12 mouse cellular contexts compared by ENCODE assay signal in the genomic region with DNA sequence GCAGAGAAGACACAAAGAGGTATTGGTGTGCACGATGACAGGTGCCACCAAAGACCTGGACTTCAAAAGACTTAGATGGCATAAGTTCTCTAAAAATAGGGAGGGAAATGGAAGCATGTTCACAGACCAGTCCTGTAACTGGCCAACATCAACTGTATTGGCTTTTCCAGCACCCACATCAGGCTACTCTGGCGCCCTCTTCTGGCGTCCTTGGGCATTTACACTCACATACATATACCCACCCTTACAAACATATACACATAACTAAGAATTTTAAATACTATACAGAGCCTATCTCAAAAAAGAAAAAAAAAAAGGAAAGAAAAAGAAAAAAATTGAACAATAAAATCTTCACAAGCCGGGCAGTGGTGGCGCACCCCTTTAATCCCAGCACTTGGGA.
DNase-seq lines count a peak whose midpoint lies in the region; TF ChIP-seq lines count a peak whose summit lies in the region.
"Had no signal": no experiment of that assay in that cellular context is flagged by ENCODE, and none has a peak within 500 bp of the region (broad histone marks: within the 10 kb centered on the region; RNA-seq: fewer than 3 reads in every experiment).

No protein-coding gene starts in this region.

- DNase-seq in left cerebral cortex, adult 2 months (ENCODE audit: extremely low spot score in 1 of 2, low spot score in 2 of 2) = no peak
- no peak for DNase-seq in left cerebral cortex, postnatal 36 days (ENCODE audit: low spot score in 2 of 2)
- DNase-seq in B cell, adult 2 months = peak; percentile 10 to 32
- DNase-seq in ES-CJ7 (ENCODE audit: low read depth, low spot score) = peak; percentile 71
- peak; percentile 34 for DNase-seq in induced T-regulatory cell, adult 2 months (ENCODE audit: low read depth)
- DNase-seq in gastrocnemius, postnatal 25 days = no peak
- no peak for DNase-seq in thymus, postnatal 25 days
- DNase-seq: cerebellum, adult 18-20 months; right cerebral cortex, adult 18-20 months; spleen, adult 18-20 months had no signal

- TF ChIP-seq CTCF in left cerebral cortex, adult 2 months (IDR thresholded peaks at IDR 0.05) = peak; percentile 15

- no peak overlapping the region for H3K4me3 ChIP-seq in left cerebral cortex, adult 2 months
- H3K4me3 ChIP-seq: embryonic facial prominence, embryonic 12.5 days; neural tube, embryonic 15.5 days had no signal

- intact Hi-C loops in left cerebral cortex, adult 2 months (cut with DNase I) = no loop called here
- intact Hi-C loops in left cerebral cortex, postnatal 36 days (cut with DNase I) = no loop called here

- H3K27ac ChIP-seq in left cerebral cortex, adult 2 months = no peak overlapping the region
- H3K27ac ChIP-seq: embryonic facial prominence, embryonic 12.5 days; neural tube, embryonic 15.5 days had no signal

Comparison
In these comparisons a context has a peak if more than half of its experiments do, and no peak if none do; other contexts are left out.
1. DNase-seq: peak in B cell, adult 2 months (2 of 2), ES-CJ7 (single experiment) and induced T-regulatory cell, adult 2 months (single experiment); none in left cerebral cortex, adult 2 months (0 of 2), left cerebral cortex, postnatal 36 days (0 of 2), gastrocnemius, postnatal 25 days (single experiment) and thymus, postnatal 25 days (single experiment).